Mouse (Mus musculus) c-Kit-positive CD71-positive TER-119-positive erythroid progenitor cells, embryonic 14.5 days (primary cell): ENCODE data around the gene Dcaf15.

Source experiments
- DNase-seq: peaks from one replicate; pipeline ENCODE4 v3.0.0-alpha.2; 2013; ENCODE audit warnings: low spot score

Gene Dcaf15

GRCm38 (mm10) chr8:84066291-84066930 is 38.2 kb downstream of the Dcaf15 start, which contains the start of gene Rfx1:
TSS of gene Rfx1 (plus strand) at chr8:84066834.
- peak; percentile 98 for DNase-seq

- peak; percentile 20 for DNase-seq
Measured at GRCm38 (mm10) chr8:84065457-84066072, 39.0 kb downstream of the Dcaf15 start.

- no peak for DNase-seq
Measured at GRCm38 (mm10) chr8:84065037-84065436, 39.5 kb downstream of the Dcaf15 start, which contains the start of gene Gm10643. TSS of gene Gm10643 (minus strand) at chr8:84065137.

- no peak for DNase-seq
Measured at GRCm38 (mm10) chr8:84063861-84064610, 40.5 kb downstream of the Dcaf15 start.

GRCm38 (mm10) chr8:84060245-84060644 is 44.3 kb downstream of the Dcaf15 start:
- no peak for DNase-seq

GRCm38 (mm10) chr8:84059226-84059625 is 45.3 kb downstream of the Dcaf15 start:
- no peak for DNase-seq

GRCm38 (mm10) chr8:84057827-84058226 is 46.7 kb downstream of the Dcaf15 start:
- DNase-seq: no peak

- no peak for DNase-seq
Measured at GRCm38 (mm10) chr8:84053229-84053628, 51.3 kb downstream of the Dcaf15 start.

GRCm38 (mm10) chr8:84052746-84053145 is 51.8 kb downstream of the Dcaf15 start:
- DNase-seq: no peak

GRCm38 (mm10) chr8:84048171-84048570 is 56.4 kb downstream of the Dcaf15 start:
- no peak for DNase-seq
